In genomic region chr8:122191054-122191376, GRCm38 (mm10) we compare ENCODE assay signal across 18 mouse cellular contexts.
DNase-seq lines count a peak whose midpoint lies in the region; ATAC-seq lines count a peak whose summit lies in the region.
"Had no signal": no experiment of that assay in that cellular context is flagged by ENCODE, and none has a peak within 500 bp of the region (broad histone marks: within the 10 kb centered on the region; RNA-seq: fewer than 3 reads in every experiment).

No protein-coding gene starts in this region.

- H3K9me3 ChIP-seq in heart, embryonic 11.5 days (replicated peaks; ENCODE audit: control insufficient read depth, low read length): no peaks in the 10 kb centered on the region
- no peaks in the 10 kb centered on the region for H3K9me3 ChIP-seq in neural tube, embryonic 13.5 days
- H3K9me3 ChIP-seq: embryonic facial prominence, embryonic 12.5 days; intestine, embryonic 15.5 days; liver, embryonic 12.5 days; lung, embryonic 15.5 days; midbrain, embryonic 13.5 days; neural tube, embryonic 12.5 days had no signal

- peaks cover 11% of the 10 kb centered on the region for H3K4me1 ChIP-seq in heart, embryonic 11.5 days (ENCODE audit: control insufficient read depth, insufficient read depth, low read length)
- peaks cover 50% of the 10 kb centered on the region for H3K4me1 ChIP-seq in neural tube, embryonic 13.5 days (replicated peaks)

- no peak for ATAC-seq in heart, embryonic 11.5 days (replicated peaks; ENCODE audit: insufficient number of reproducible peaks, low FRiP score, low TSS enrichment)
- no peak for ATAC-seq in neural tube, embryonic 13.5 days (ENCODE audit: low read depth)
- ATAC-seq in cerebellum, adult (ENCODE audit: insufficient number of reproducible peaks, low FRiP score, low TSS enrichment): no peak
- ATAC-seq: intestine, embryonic 15.5 days; liver, embryonic 12.5 days; midbrain, embryonic 13.5 days; Patski had no signal

- no peak overlapping the region for H3K27ac ChIP-seq in heart, embryonic 11.5 days (ENCODE audit: low read depth, low read length)
- 0 out of 2 replicates have a peak overlapping the region, but pooled peaks have one; percentile 6 for H3K27ac ChIP-seq in neural tube, embryonic 13.5 days (replicated peaks)
- H3K27ac ChIP-seq: embryonic facial prominence, embryonic 12.5 days; intestine, embryonic 15.5 days; liver, embryonic 12.5 days; lung, embryonic 15.5 days; midbrain, embryonic 13.5 days; neural tube, embryonic 12.5 days had no signal

- no peak overlapping the region for H3K4me3 ChIP-seq in heart, embryonic 11.5 days (ENCODE audit: low read depth, low read length)
- no peak overlapping the region for H3K4me3 ChIP-seq in neural tube, embryonic 13.5 days
- H3K4me3 ChIP-seq: embryonic facial prominence, embryonic 12.5 days; intestine, embryonic 15.5 days; liver, embryonic 12.5 days; lung, embryonic 15.5 days; midbrain, embryonic 13.5 days; neural tube, embryonic 12.5 days had no signal

- no peak overlapping the region for H3K4me2 ChIP-seq in heart, embryonic 11.5 days
- H3K4me2 ChIP-seq in neural tube, embryonic 13.5 days: no peak overlapping the region
- H3K4me2 ChIP-seq: embryonic facial prominence, embryonic 12.5 days; intestine, embryonic 15.5 days; liver, embryonic 12.5 days; lung, embryonic 15.5 days; midbrain, embryonic 13.5 days; neural tube, embryonic 12.5 days had no signal

- H3K9ac ChIP-seq in heart, embryonic 11.5 days (ENCODE audit: low read depth, low read length): 0 out of 2 replicates have a peak overlapping the region, but pooled peaks have one; percentile 5
- no peak overlapping the region; the same call in 1 of the 2 replicates for H3K9ac ChIP-seq in neural tube, embryonic 13.5 days
- H3K9ac ChIP-seq: embryonic facial prominence, embryonic 12.5 days; intestine, embryonic 15.5 days; liver, embryonic 12.5 days; lung, embryonic 15.5 days; midbrain, embryonic 13.5 days; neural tube, embryonic 12.5 days had no signal

- DNase-seq in cerebellum, postnatal 10 days: peak; percentile 44 to 52
- DNase-seq in cerebellum, adult 8-10 months: no peak
- DNase-seq in heart, adult 8-10 months (ENCODE audit: low spot score): no peak
- no peak for DNase-seq in neural tube, embryonic 10.5 days (ENCODE audit: extremely low spot score, low spot score)
- DNase-seq in retina, postnatal 1 day: no peak
- DNase-seq: cerebellum, postnatal 36 days; gastrocnemius, postnatal 10 days; thymus, adult 18-20 months had no signal

- 75% methylated on average over 8 of the region's 8 CpGs for WGBS in heart, embryonic 11.5 days (ENCODE audit: insufficient replicate concordance)
- 79% methylated on average over 8 of the region's 8 CpGs for WGBS in neural tube, embryonic 13.5 days

- H3K36me3 ChIP-seq in heart, embryonic 11.5 days (ENCODE audit: control insufficient read depth, insufficient read depth, low read length): no peaks in the 10 kb centered on the region
- H3K36me3 ChIP-seq in neural tube, embryonic 13.5 days: no peaks in the 10 kb centered on the region
- H3K36me3 ChIP-seq: embryonic facial prominence, embryonic 12.5 days; intestine, embryonic 15.5 days; liver, embryonic 12.5 days; lung, embryonic 15.5 days; midbrain, embryonic 13.5 days; neural tube, embryonic 12.5 days had no signal

- H3K27me3 ChIP-seq in heart, embryonic 11.5 days (ENCODE audit: control insufficient read depth, insufficient read depth, low read length): peaks cover 3% of the 10 kb centered on the region; the same call in 1 of the 2 replicates
- H3K27me3 ChIP-seq in neural tube, embryonic 13.5 days: no peaks in the 10 kb centered on the region
- H3K27me3 ChIP-seq: embryonic facial prominence, embryonic 12.5 days; intestine, embryonic 15.5 days; lung, embryonic 15.5 days; midbrain, embryonic 13.5 days; neural tube, embryonic 12.5 days; Patski had no signal

Comparison
In these comparisons a context has a peak if more than half of its experiments do, and no peak if none do; other contexts are left out.
1. DNase-seq: peak in cerebellum, postnatal 10 days (2 of 2); none in cerebellum, adult 8-10 months (single experiment), heart, adult 8-10 months (single experiment), neural tube, embryonic 10.5 days (single experiment) and retina, postnatal 1 day (single experiment).